Mouse (Mus musculus): ENCODE results near the gene Map3k5.

DNA sequence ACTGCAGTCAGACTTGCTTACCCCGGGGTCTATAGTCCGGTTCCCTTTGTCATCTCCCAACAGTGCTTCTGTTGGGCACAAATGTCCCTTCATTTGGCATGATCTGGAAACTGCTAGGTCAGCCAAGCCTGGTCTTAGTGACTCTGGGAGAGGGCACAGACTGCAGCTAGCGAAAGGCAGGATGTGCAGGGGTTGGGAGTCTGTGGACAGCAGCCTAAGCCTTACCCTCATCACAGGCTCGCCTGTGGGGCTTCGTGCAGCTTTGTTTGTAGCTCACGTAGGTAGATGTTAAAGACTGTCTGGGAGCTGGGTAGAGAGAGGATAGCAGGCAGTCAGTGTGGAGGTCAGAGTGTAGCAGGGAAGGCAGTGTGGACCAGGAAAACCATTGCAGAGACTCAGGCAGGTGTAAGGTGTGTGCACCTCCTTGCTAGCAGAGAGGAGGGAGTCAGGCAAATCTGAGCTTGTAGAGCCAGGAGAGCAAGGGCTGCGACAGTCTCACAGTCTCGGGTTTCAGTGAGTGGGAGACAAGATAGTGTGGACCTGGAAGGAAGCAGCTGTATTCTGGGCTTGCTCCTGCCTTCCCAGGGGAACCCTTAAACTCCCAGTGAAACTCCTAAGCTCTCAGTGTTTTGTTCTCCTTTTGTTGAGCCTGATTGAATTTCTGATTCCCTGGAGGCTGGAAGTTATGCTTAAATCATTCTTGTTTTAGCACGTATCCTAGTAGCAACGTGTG, 88.5 kb downstream of the Map3k5 start:
- TF ChIP-seq CTCF (IDR thresholded peaks at IDR 0.05; ENCODE audit: insufficient read depth, low read depth, low read length): no peak
- no peak for TF ChIP-seq POLR2A (IDR thresholded peaks at IDR 0.05; ENCODE audit: insufficient read depth, low read depth, low read length)

Data from olfactory bulb, adult 2 months (tissue).